Mouse (Mus musculus) lung, embryonic 16.5 days (tissue): ENCODE results near the gene Morn5. TPM values are rescaled to one million over a fixed set of nuclear protein-coding genes. Genes with fewer than 3 reads are reported as not detected.

Experiments
- ATAC-seq: fragments of 200-750 bp; cut with Nextera tagmentation; 2 replicates; pipeline ENCODE4 v1.8.0; 2017; ENCODE audit warnings: low read depth, mild to moderate bottlenecking, moderate library complexity
- H3K27ac ChIP-seq: fragments of 300-500 bp; sonication (generic); 2 replicates; pipeline ENCODE4 v1.5.1; 2014; ENCODE audit warnings: mild to moderate bottlenecking, control low read depth, low read length
- H3K27me3 ChIP-seq: fragments of 300-500 bp; sonication (generic); 2 replicates; pipeline ENCODE4 v1.6.1; 2014; ENCODE audit warnings: low read depth, low read length, mixed read lengths; ENCODE audit not compliant: control insufficient read depth, insufficient read depth
- H3K36me3 ChIP-seq: fragments of 300-500 bp; sonication (generic); 2 replicates; pipeline ENCODE4 v1.6.1; 2014; ENCODE audit warnings: low read length; ENCODE audit not compliant: control insufficient read depth, insufficient read depth
- H3K4me1 ChIP-seq: fragments of 300-500 bp; sonication (generic); replicated peaks from 2 replicates; pipeline ENCODE4 v1.6.1; 2014; ENCODE audit warnings: low read length, mixed read lengths; ENCODE audit not compliant: control insufficient read depth, insufficient read depth
- H3K4me2 ChIP-seq: fragments of 300-500 bp; sonication (generic); 2 replicates; pipeline ENCODE4 v1.6.1; 2014; ENCODE audit warnings: low read depth, low read length, control low read depth
- H3K4me3 ChIP-seq: fragments of 300-500 bp; sonication (generic); 2 replicates; pipeline ENCODE4 v1.5.1; 2014; ENCODE audit warnings: mild to moderate bottlenecking, low read length, control low read depth
- H3K9ac ChIP-seq: fragments of 300-500 bp; sonication (generic); 2 replicates; pipeline ENCODE4 v1.6.1; 2014; ENCODE audit warnings: low read length, control low read depth
- H3K9me3 ChIP-seq: fragments of 300-500 bp; sonication (generic); 2 replicates; pipeline ENCODE4 v1.6.1; 2016; ENCODE audit warnings: low read length; ENCODE audit not compliant: control insufficient read depth
- WGBS: fragments of 180-500 bp; shearing (Covaris S2); extraction: QIAGEN DNeasy Blood & Tissue Kit; methylation state at CpG from one replicate; pipeline ENCODE4 v1.1.7; 2014; 5-methylcytosine and 5-hydroxymethylcytosine counted together
- polyA plus RNA-seq: library from polyadenylated mRNA; unstranded; fragments of >200 nt; fragmentation: Nextera tagmentation; extraction: Ambion mirVana; gene quantifications from 2 replicates; pipeline ENCODE4 v1.2.1, GENCODE M21; 2015

The Morn5 gene
- polyA plus RNA-seq, 1 experiment from 2014 or later, result 9.6 TPM

DNA sequence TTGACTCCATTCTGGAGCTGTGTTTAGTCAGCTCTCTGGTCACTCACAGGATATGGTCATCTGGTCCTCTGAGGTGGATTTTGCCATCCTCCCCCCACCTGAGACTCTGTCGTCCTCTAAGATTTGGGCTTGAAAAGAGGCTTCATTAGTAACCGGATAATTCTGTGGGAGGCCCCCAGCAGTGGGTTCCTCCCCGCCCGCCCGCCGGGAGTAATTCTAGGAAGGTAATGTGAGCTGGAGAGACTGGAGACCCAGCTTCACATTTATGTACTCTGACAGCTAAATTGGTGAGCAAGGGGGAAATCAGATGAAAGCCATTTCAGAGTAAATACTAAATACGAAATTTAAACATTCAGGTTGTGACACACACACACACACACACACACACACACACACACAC lies 59.4 kb downstream of the Morn5 start:
- no peak overlapping the region for H3K4me3 ChIP-seq
- no peak for ATAC-seq
- peaks cover 58% of the 10 kb centered on the region for H3K27me3 ChIP-seq
- no peak overlapping the region for H3K27ac ChIP-seq
- 7% methylated on average over 7 of the region's 7 CpGs for WGBS
- H3K4me1 ChIP-seq, result peaks cover 12% of the 10 kb centered on the region
- no peaks in the 10 kb centered on the region for H3K36me3 ChIP-seq
- H3K9me3 ChIP-seq, result no peaks in the 10 kb centered on the region
- H3K4me2 ChIP-seq, result no peak overlapping the region
- H3K9ac ChIP-seq, result no peak overlapping the region

DNA sequence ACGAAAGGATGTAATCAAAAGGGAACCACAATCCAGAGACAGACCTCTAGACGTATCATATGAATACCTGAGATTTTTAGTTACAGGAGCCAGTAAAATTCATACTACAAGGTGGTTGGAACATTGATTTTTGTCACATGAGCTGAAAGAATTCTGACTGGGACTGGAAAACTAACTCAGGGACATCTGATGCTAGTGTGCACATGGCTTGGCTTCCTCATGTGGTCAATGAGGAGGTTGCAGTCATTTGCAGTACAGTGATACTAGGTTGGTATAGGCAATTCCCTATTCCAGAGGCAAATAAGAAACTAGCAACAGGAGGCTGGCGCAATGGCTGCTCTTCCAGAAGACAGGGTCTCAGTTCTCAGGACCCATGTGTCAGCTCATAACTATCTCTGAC lies 63.4 kb downstream of the Morn5 start:
- Histone ChIP-seq H3K4me3 (no peak overlapping the region), H3K9ac (no peak overlapping the region), H3K4me2 (no peak overlapping the region), H3K4me1 (no peaks in the 10 kb centered on the region), H3K27me3 (peaks cover 22% of the 10 kb centered on the region), H3K9me3 (no peaks in the 10 kb centered on the region), H3K27ac (no peak overlapping the region), H3K36me3 (peaks cover 14% of the 10 kb centered on the region)
- no peak for ATAC-seq
- WGBS, result 71% methylated on average over 3 of the region's 3 CpGs

DNA sequence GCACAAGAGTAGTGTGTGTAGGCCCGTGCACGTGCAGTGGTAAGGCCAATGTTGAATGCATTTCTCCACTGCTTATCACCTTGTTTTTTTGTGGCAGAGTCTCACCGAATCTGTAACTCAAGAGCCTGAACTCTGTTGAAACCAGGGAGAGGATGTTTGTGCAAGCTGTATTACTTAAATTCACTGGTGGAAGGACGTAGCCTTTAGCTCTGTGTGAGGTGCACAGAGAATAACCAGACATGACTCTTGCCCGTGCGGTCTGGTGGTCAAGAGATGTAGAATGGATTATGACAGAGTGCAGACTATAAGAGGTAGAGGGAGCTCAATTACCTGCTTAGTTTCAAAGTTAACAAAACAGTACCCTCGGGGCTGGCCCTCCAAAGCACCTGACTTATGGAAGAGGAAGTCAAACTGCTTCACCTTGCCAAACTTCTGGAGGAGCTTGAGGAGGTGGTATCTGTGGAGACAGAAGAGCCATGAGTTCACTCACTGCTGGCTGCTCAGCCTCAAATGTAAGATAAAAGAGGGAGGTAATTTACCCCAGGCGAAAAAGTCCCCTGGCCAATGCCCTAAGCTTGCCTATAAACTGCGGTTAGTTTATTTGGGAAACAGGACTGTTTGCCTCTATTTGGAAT lies 77.7 kb downstream of the Morn5 start:
- Histone ChIP-seq H3K36me3 (peaks cover 53% of the 10 kb centered on the region), H3K9ac (no peak overlapping the region), H3K4me1 (peaks cover 7% of the 10 kb centered on the region), H3K4me2 (no peak overlapping the region), H3K27ac (no peak overlapping the region), H3K9me3 (no peaks in the 10 kb centered on the region), H3K27me3 (no peaks in the 10 kb centered on the region), H3K4me3 (no peak overlapping the region)
- no peak for ATAC-seq
- WGBS, result 89% methylated on average over 9 of the region's 9 CpGs

- Histone ChIP-seq H3K27me3 (no peaks in the 10 kb centered on the region), H3K36me3 (peaks cover 50% of the 10 kb centered on the region), H3K9ac (no peak overlapping the region), H3K27ac (peak overlapping the region; percentile 83), H3K9me3 (no peaks in the 10 kb centered on the region), H3K4me2 (no peak overlapping the region), H3K4me3 (no peak overlapping the region), H3K4me1 (peaks cover 7% of the 10 kb centered on the region)
- WGBS, result 66% methylated on average over 4 of the region's 4 CpGs
- ATAC-seq, result peak; percentile 38; the same call in 1 of the 2 replicates
Measured at GRCm38 (mm10) chr2:36127973-36128372, 78.7 kb downstream of the Morn5 start.

- Histone ChIP-seq H3K4me2 (no peak overlapping the region), H3K27me3 (no peaks in the 10 kb centered on the region), H3K36me3 (peaks cover 53% of the 10 kb centered on the region), H3K4me3 (no peak overlapping the region), H3K9me3 (no peaks in the 10 kb centered on the region), H3K9ac (no peak overlapping the region), H3K27ac (peak overlapping the region; percentile 57), H3K4me1 (peaks cover 7% of the 10 kb centered on the region)
- 71% methylated on average over 3 of the region's 3 CpGs for WGBS
- ATAC-seq, result peak; percentile 49; the same call in 1 of the 2 replicates
Measured at GRCm38 (mm10) chr2:36129051-36129450, 79.8 kb downstream of the Morn5 start.

Other genes starting within 250 kb of the Morn5 start
- 0.55 and 0.60 TPM in 2 replicates for gene Ttll11, start 69.5 kb upstream of the Morn5 start, polyA plus RNA-seq
- gene Ndufa8, start 52 bp upstream of the Morn5 start, polyA plus RNA-seq, result 239 and 249 TPM in 2 replicates
- gene Lhx6, start 56.0 kb downstream of the Morn5 start, polyA plus RNA-seq, result 4.7 and 4.9 TPM in 2 replicates
- gene Mrrf, start 86.9 kb downstream of the Morn5 start, polyA plus RNA-seq, result 30.3 TPM in 2 replicates
- 73.5 and 75.4 TPM in 2 replicates for gene Rbm18, start 87.3 kb downstream of the Morn5 start, polyA plus RNA-seq
- 76.1 and 83.5 TPM in 2 replicates for gene Ptgs1, start 181.0 kb downstream of the Morn5 start, polyA plus RNA-seq